Mouse (Mus musculus) erythroblast, embryonic 14.5 days (primary cell): Measurements from ENCODE around the gene Zfp963.

Experiments used
- GATA1 ChIP-seq: IDR thresholded peaks from 2 replicates; pipeline ENCODE4 v1.6.1; 2012; ENCODE audit warnings: low read length, inconsistent platforms, mixed read lengths
- TAL1 ChIP-seq: IDR thresholded peaks from 3 replicates; pipeline ENCODE4 v1.6.1; 2012; ENCODE audit warnings: low read length, inconsistent platforms, mixed read lengths

DNA sequence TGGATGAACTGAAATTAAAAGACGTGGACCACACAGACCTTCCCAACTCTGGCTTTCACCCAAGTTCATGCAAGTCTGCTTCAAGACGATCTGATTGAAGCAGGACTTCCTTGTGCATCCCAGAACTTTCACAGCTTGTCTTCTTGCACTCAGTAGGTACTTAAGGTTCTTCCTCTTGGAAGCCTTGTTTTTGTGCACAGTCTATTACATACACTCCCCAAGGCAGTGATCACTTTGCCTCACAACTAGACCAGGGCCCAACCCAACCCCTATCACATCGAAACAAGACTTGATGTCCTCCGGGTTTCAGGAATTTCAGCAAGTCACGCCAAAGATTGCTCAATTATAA lies 32.6 kb downstream of the Zfp963 start:
- TF ChIP-seq GATA1 (no peak), TAL1 (no peak)
